In the genomic region with DNA sequence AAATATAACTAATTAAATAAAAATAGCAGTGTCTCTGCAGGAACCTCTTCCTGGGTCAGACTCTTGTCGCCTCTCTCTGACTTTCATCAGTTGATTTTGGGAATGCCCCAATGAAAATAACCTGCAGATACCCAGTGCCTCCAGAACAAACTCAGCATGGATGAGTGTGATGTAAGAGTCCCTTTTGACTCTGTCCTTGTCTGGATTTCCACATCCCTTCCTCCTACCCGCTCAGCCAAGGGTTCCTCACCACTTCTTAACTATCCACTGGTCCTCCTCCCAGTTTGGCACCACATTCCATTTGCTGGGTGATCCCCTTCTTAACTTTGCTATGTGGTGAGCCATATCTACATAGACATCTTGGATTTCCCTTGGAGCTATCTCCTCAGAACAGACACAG, we compare ENCODE assay signal across 19 mouse cellular contexts. TPM values are rescaled to one million over a fixed set of nuclear protein-coding genes. Genes with fewer than 3 reads are reported as not detected.
"Had no signal": no experiment of that assay in that cellular context is flagged by ENCODE, and none has a peak within 500 bp of the region (broad histone marks: within the 10 kb centered on the region; RNA-seq: fewer than 3 reads in every experiment).

No protein-coding gene starts in this region.

- H3K9ac ChIP-seq: lung, embryonic 15.5 days; midbrain, embryonic 13.5 days; midbrain, embryonic 15.5 days; neural tube, embryonic 12.5 days; stomach, embryonic 15.5 days had no signal

- H3K4me2 ChIP-seq: lung, embryonic 15.5 days; midbrain, embryonic 11.5 days; midbrain, embryonic 13.5 days; midbrain, embryonic 15.5 days; neural tube, embryonic 12.5 days; stomach, embryonic 15.5 days had no signal

- DNase-seq: lung, adult 2 months; lung, postnatal 14 days; lung, postnatal 36 days; right cerebral cortex, postnatal 14 days; thymus, adult 2 months; thymus, postnatal 25 days; thymus, postnatal 4 days had no signal

- H3K9me3 ChIP-seq: lung, embryonic 15.5 days; megakaryocyte, embryonic 14.5 days; midbrain, embryonic 13.5 days; midbrain, embryonic 15.5 days; neural tube, embryonic 12.5 days; stomach, embryonic 15.5 days had no signal

- H3K27me3 ChIP-seq: lung, embryonic 15.5 days; megakaryocyte, embryonic 14.5 days; midbrain, embryonic 13.5 days; midbrain, embryonic 15.5 days; neural tube, embryonic 12.5 days; stomach, embryonic 15.5 days had no signal

- H3K4me3 ChIP-seq: lung, embryonic 15.5 days; megakaryocyte, embryonic 14.5 days; midbrain, embryonic 13.5 days; midbrain, embryonic 15.5 days; neural tube, embryonic 12.5 days; stomach, embryonic 15.5 days had no signal

- ATAC-seq: lung, postnatal 0 days; midbrain, embryonic 13.5 days; midbrain, embryonic 15.5 days had no signal

- H3K27ac ChIP-seq: lung, embryonic 15.5 days; macrophage; midbrain, embryonic 13.5 days; midbrain, embryonic 15.5 days; neural tube, embryonic 12.5 days; stomach, embryonic 15.5 days; stomach, postnatal 0 days had no signal

- H3K36me3 ChIP-seq: lung, embryonic 15.5 days; midbrain, embryonic 15.5 days; neural tube, embryonic 12.5 days; stomach, embryonic 15.5 days had no signal

- H3K4me1 ChIP-seq: lung, embryonic 15.5 days; neural tube, embryonic 12.5 days; stomach, embryonic 15.5 days had no signal

RNA-seq across cellular contexts. Expression of gene 4931440F15Rik, which starts 34.7 kb away (rescaled TPM):
- total RNA-seq: megakaryocyte progenitor cell, adult 5-6 weeks; neutrophil, adult 5-6 weeks had no signal
- polyA plus RNA-seq: macrophage; midbrain, embryonic 11.5 days had no signal
